Mouse (Mus musculus) left cerebral cortex, postnatal 4 days (tissue): ENCODE results near the gene Vmn2r68. TPM values are rescaled to one million over a fixed set of nuclear protein-coding genes. Genes with fewer than 3 reads are reported as not detected.

ENCODE experiments used
- DNase-seq: peaks from one replicate; pipeline ENCODE4 v3.0.0-alpha.2; 2022
- intact Hi-C: fragments of 180-260 bp; cut with DNase I; formaldehyde crosslinking; loops from one replicate; pipeline ENCODE4 v1.15.1; 2025
- total RNA-seq, 2 experiments: library from RNA; stranded (reverse); gene quantifications; 2 replicates each; pipeline ENCODE4 v1.2.3; 2021

Gene Vmn2r68
- total RNA-seq = not detected

DNA sequence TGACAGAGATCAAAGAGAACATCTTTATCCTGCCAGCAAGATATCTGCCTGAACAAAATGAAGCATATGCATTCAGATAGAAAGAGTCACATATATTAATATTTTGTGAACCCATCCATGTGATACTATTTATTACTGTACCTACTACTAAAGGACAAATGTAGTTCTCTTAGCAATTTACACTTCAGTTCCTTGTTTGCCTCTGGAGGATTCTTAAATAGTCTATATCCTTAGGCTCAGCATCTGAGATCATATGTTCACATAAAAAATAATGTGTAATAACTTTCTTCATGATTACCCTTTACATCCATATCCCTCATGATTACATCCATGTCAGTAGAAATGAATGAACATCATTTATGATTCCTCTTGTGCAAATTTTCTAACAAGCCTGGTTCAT, at the start of gene Vmn2r68:
Gene Vmn2r68, minus strand, starts transcription at position 101 of the 400 bp plus-strand sequence.
- DNase-seq = no peak
- intact Hi-C loops = no loop called here

Other genes starting within 250 kb of the Vmn2r68 start
- gene Vmn2r66, start 225.5 kb downstream of the Vmn2r68 start, total RNA-seq = not detected
- not detected for gene Vmn2r67, start 81.8 kb downstream of the Vmn2r68 start, total RNA-seq
- gene Vmn2r69, start 178.1 kb upstream of the Vmn2r68 start, total RNA-seq = not detected